11 mouse cellular contexts compared by ENCODE assay signal in genomic region chr6:118626246-118626645, GRCm38 (mm10).
DNase-seq lines count a peak whose midpoint lies in the region; ATAC-seq and TF ChIP-seq lines count a peak whose summit lies in the region.
"Had no signal": no experiment of that assay in that cellular context is flagged by ENCODE, and none has a peak within 500 bp of the region (broad histone marks: within the 10 kb centered on the region; RNA-seq: fewer than 3 reads in every experiment).

No protein-coding gene starts in this region.

- no peak for DNase-seq in intestine, embryonic 14.5 days (ENCODE audit: low spot score)
- DNase-seq in 3T3-L1 (ENCODE audit: low read depth, low spot score) = peak; percentile 52
- DNase-seq in CH12.LX (ENCODE audit: extremely low read depth) = no peak
- DNase-seq in spleen, postnatal 36 days (ENCODE audit: low spot score in 2 of 2) = no peak
- no peak for DNase-seq in adrenal gland, postnatal 4 days (ENCODE audit: low spot score in 2 of 2)
- no peak for DNase-seq in ovary, postnatal 14 days (ENCODE audit: low spot score)

- 55% methylated on average over 4 of the region's 4 CpGs for WGBS in intestine, embryonic 14.5 days
- 57% methylated on average over 4 of the region's 4 CpGs for WGBS in intestine, embryonic 16.5 days

- TF ChIP-seq POLR2A in CH12.LX (IDR thresholded peaks at IDR 0.05; ENCODE audit: low read depth, low read length) = no peak
- TF ChIP-seq POLR2A in cortical plate, adult 2 months (IDR thresholded peaks at IDR 0.05; ENCODE audit: extremely low read depth, insufficient read depth, low read length) = no peak

- no peak for TF ChIP-seq EP300 in CH12.LX (IDR thresholded peaks at IDR 0.05; ENCODE audit: low read length)

- no peaks in the 10 kb centered on the region for H3K79me2 ChIP-seq in CH12.LX (replicated peaks; ENCODE audit: control insufficient read depth, extremely low read depth, insufficient read depth, poor library complexity, severe bottlenecking)

- no peaks in the 10 kb centered on the region for H3K36me3 ChIP-seq in intestine, embryonic 14.5 days (ENCODE audit: control insufficient read depth, insufficient read depth, low read length)
- no peaks in the 10 kb centered on the region for H3K36me3 ChIP-seq in intestine, embryonic 16.5 days (ENCODE audit: control insufficient read depth, insufficient read depth, low read length)
- H3K36me3 ChIP-seq in CH12.LX (replicated peaks in 1 of 2; ENCODE audit: control insufficient read depth in 1 of 2, insufficient read depth in 1 of 2, low read length in 1 of 2) = no peaks in the 10 kb centered on the region

- H3K27ac ChIP-seq in intestine, embryonic 14.5 days (ENCODE audit: low read depth) = no peak overlapping the region
- H3K27ac ChIP-seq in intestine, embryonic 16.5 days (ENCODE audit: low read length) = no peak overlapping the region
- H3K27ac ChIP-seq in CH12.LX (ENCODE audit: insufficient read depth, low read depth) = no peak overlapping the region
- no peak overlapping the region for H3K27ac ChIP-seq in cortical plate, adult 2 months (ENCODE audit: insufficient read depth, low read length)
- H3K27ac ChIP-seq: heart, embryonic 13.5 days had no signal

- H3K4me1 ChIP-seq in intestine, embryonic 14.5 days (replicated peaks; ENCODE audit: control insufficient read depth, insufficient read depth, low read length) = no peaks in the 10 kb centered on the region
- H3K4me1 ChIP-seq in intestine, embryonic 16.5 days (ENCODE audit: control insufficient read depth, insufficient read depth, low read length) = no peaks in the 10 kb centered on the region; the same call in 1 of the 2 replicates
- peaks cover 4 to 7% of the 10 kb centered on the region in 2 experiments for H3K4me1 ChIP-seq in CH12.LX (ENCODE audit: control insufficient read depth in 1 of 2, insufficient read depth in 2 of 2)
- H3K4me1 ChIP-seq in cortical plate, adult 2 months (ENCODE audit: control insufficient read depth, insufficient read depth, low read length) = no peaks in the 10 kb centered on the region

- no peak overlapping the region for H3K9ac ChIP-seq in intestine, embryonic 14.5 days (ENCODE audit: low read length)
- no peak overlapping the region for H3K9ac ChIP-seq in intestine, embryonic 16.5 days (ENCODE audit: low read depth, low read length)
- H3K9ac ChIP-seq in CH12.LX (ENCODE audit: insufficient read depth, low read depth) = no peak overlapping the region
- H3K9ac ChIP-seq: heart, embryonic 13.5 days had no signal

- 0 out of 2 replicates have a peak, but pooled peaks have one; percentile 23 for ATAC-seq in intestine, embryonic 14.5 days (replicated peaks; ENCODE audit: low FRiP score, low TSS enrichment, low read depth)
- no peak for ATAC-seq in intestine, embryonic 16.5 days

- dilution Hi-C loops in CH12.LX (cut with MboI; ENCODE audit: extremely low pct_ligation_motif_present, extremely low pct_unique_long_range_greater_than_20kb, low sequenced_read_pairs) = no loop called here

- TF ChIP-seq CTCF in CH12.LX (conservative IDR thresholded peaks at IDR 0.05 in 1 of 2, IDR thresholded peaks at IDR 0.05 in 1 of 2; ENCODE audit: low read depth in 2 of 2, low read length in 2 of 2) = peak in 1 of 2 experiments; percentile 65; a peak in 2 of 4 replicates
- TF ChIP-seq CTCF in cortical plate, adult 2 months (IDR thresholded peaks at IDR 0.05; ENCODE audit: extremely low read depth, insufficient read depth, low read length) = peak; percentile 51

- no peaks in the 10 kb centered on the region for H3K27me3 ChIP-seq in intestine, embryonic 14.5 days (replicated peaks; ENCODE audit: control insufficient read depth, insufficient read depth, low read length)
- no peaks in the 10 kb centered on the region for H3K27me3 ChIP-seq in intestine, embryonic 16.5 days (replicated peaks; ENCODE audit: control insufficient read depth, insufficient read depth, low read length)
- H3K27me3 ChIP-seq in CH12.LX (replicated peaks) = peaks cover 84% of the 10 kb centered on the region
- H3K27me3 ChIP-seq: heart, embryonic 13.5 days had no signal

- no peaks in the 10 kb centered on the region for H3K9me3 ChIP-seq in intestine, embryonic 14.5 days (ENCODE audit: control insufficient read depth, low read length)
- no peaks in the 10 kb centered on the region for H3K9me3 ChIP-seq in intestine, embryonic 16.5 days (ENCODE audit: control insufficient read depth, low read length)
- no peaks in the 10 kb centered on the region for H3K9me3 ChIP-seq in CH12.LX (replicated peaks; ENCODE audit: low read length)
- H3K9me3 ChIP-seq: heart, embryonic 13.5 days had no signal

- peak; percentile 64 for TF ChIP-seq RAD21 in CH12.LX (IDR thresholded peaks at IDR 0.05; ENCODE audit: low read depth, low read length)

- H3K4me2 ChIP-seq in intestine, embryonic 14.5 days (ENCODE audit: low read length) = no peak overlapping the region
- H3K4me2 ChIP-seq in intestine, embryonic 16.5 days (ENCODE audit: low read depth, low read length) = no peak overlapping the region
- H3K4me2 ChIP-seq in CH12.LX (ENCODE audit: insufficient read depth, low read depth, poor library complexity, severe bottlenecking) = no peak overlapping the region
- H3K4me2 ChIP-seq: heart, embryonic 13.5 days had no signal

- in situ Hi-C loops in CH12.LX (cut with MboI; ENCODE audit: low pct_ligation_motif_present, low pct_unique_long_range_greater_than_20kb, low sequenced_read_pairs) = no loop called here

- no peak overlapping the region for H3K4me3 ChIP-seq in intestine, embryonic 14.5 days (ENCODE audit: low read depth, low read length)
- no peak overlapping the region for H3K4me3 ChIP-seq in intestine, embryonic 16.5 days (ENCODE audit: low read length)
- H3K4me3 ChIP-seq in CH12.LX (replicated peaks in 1 of 3; ENCODE audit: low read depth in 2 of 3, low read length in 2 of 3, poor library complexity in 1 of 3) = no peak overlapping the region
- no peak overlapping the region for H3K4me3 ChIP-seq in cortical plate, adult 2 months (ENCODE audit: insufficient read depth, low read length)
- H3K4me3 ChIP-seq: erythroblast, embryonic 14.5 days; heart, embryonic 13.5 days; myocyte had no signal

TF ChIP-seq in CH12.LX, 34 proteins besides CTCF, POLR2A, EP300 and RAD21:
- TF ChIP-seq ELF1 (IDR thresholded peaks at IDR 0.05; ENCODE audit: low read depth, low read length) = no peak
- peak; percentile 52 for TF ChIP-seq SMC3 (IDR thresholded peaks at IDR 0.05; ENCODE audit: low read depth, low read length)
